In genomic region chrX:161558511-161558910, GRCm38 (mm10) we compare ENCODE assay signal across 19 mouse cellular contexts.
"Had no signal": no experiment of that assay in that cellular context is flagged by ENCODE, and none has a peak within 500 bp of the region (broad histone marks: within the 10 kb centered on the region; RNA-seq: fewer than 3 reads in every experiment).

No protein-coding gene starts in this region.

- H3K27ac ChIP-seq: limb, embryonic 12.5 days; limb, embryonic 15.5 days; liver, embryonic 14.5 days; midbrain, embryonic 10.5 days; midbrain, embryonic 15.5 days had no signal

- ATAC-seq: intestine, embryonic 16.5 days; liver, postnatal 0 days; lung, postnatal 0 days; midbrain, embryonic 15.5 days had no signal

- H3K4me2 ChIP-seq: limb, embryonic 12.5 days; limb, embryonic 15.5 days; liver, embryonic 11.5 days; lung, embryonic 14.5 days; midbrain, embryonic 15.5 days had no signal

- H3K9ac ChIP-seq: limb, embryonic 12.5 days; limb, embryonic 15.5 days; liver, embryonic 14.5 days; liver, postnatal 0 days; lung, embryonic 14.5 days; midbrain, embryonic 15.5 days had no signal

- H3K36me3 ChIP-seq: limb, embryonic 12.5 days; limb, embryonic 15.5 days; midbrain, embryonic 10.5 days; midbrain, embryonic 15.5 days had no signal

- H3K27me3 ChIP-seq: limb, embryonic 15.5 days; megakaryocyte, embryonic 14.5 days had no signal

- DNase-seq: kidney, adult 18-20 months; kidney, adult 9 months; kidney, postnatal 14 days; kidney, postnatal 4 days; left cerebral cortex, postnatal 4 days; liver, postnatal 0 days; lung, embryonic 14.5 days; lung, postnatal 36 days; thymus, adult 18-20 months; thymus, postnatal 4 days had no signal

- H3K4me3 ChIP-seq: limb, embryonic 12.5 days; limb, embryonic 15.5 days; megakaryocyte, embryonic 14.5 days; midbrain, embryonic 10.5 days; midbrain, embryonic 15.5 days had no signal

- H3K9me3 ChIP-seq: limb, embryonic 12.5 days; limb, embryonic 15.5 days; midbrain, embryonic 10.5 days; midbrain, embryonic 15.5 days had no signal

- H3K4me1 ChIP-seq: limb, embryonic 12.5 days; limb, embryonic 15.5 days; megakaryocyte, embryonic 14.5 days; midbrain, embryonic 10.5 days; midbrain, embryonic 15.5 days had no signal
